Mouse (Mus musculus): ENCODE results near the gene Dlk1.

Gene Dlk1

GRCm38 (mm10) chr12:109491701-109492100 lies 39.1 kb downstream of the Dlk1 start:
- peak; percentile 82 for DNase-seq

- peak; percentile 37 for DNase-seq
Measured at GRCm38 (mm10) chr12:109493381-109493780, 40.8 kb downstream of the Dlk1 start.

- no peak for DNase-seq
Measured at GRCm38 (mm10) chr12:109495016-109495644, 42.5 kb downstream of the Dlk1 start.

GRCm38 (mm10) chr12:109496397-109496796 lies 43.8 kb downstream of the Dlk1 start:
- DNase-seq = no peak

- DNase-seq = no peak
Measured at GRCm38 (mm10) chr12:109500992-109501391, 48.4 kb downstream of the Dlk1 start.

- no peak for DNase-seq
Measured at GRCm38 (mm10) chr12:109502360-109503040, 49.9 kb downstream of the Dlk1 start.

GRCm38 (mm10) chr12:109507693-109508092 lies 55.1 kb downstream of the Dlk1 start:
- DNase-seq = no peak

- DNase-seq = no peak
Measured at GRCm38 (mm10) chr12:109508495-109509454, 56.2 kb downstream of the Dlk1 start.

GRCm38 (mm10) chr12:109509531-109510137 lies 57.0 kb downstream of the Dlk1 start:
- no peak for DNase-seq

GRCm38 (mm10) chr12:109510247-109510646 lies 57.6 kb downstream of the Dlk1 start:
- no peak for DNase-seq

- no peak for DNase-seq
Measured at GRCm38 (mm10) chr12:109511456-109511855, 58.8 kb downstream of the Dlk1 start.

- DNase-seq = no peak
Measured at GRCm38 (mm10) chr12:109512151-109512907, 59.7 kb downstream of the Dlk1 start.
